In the genomic region with DNA sequence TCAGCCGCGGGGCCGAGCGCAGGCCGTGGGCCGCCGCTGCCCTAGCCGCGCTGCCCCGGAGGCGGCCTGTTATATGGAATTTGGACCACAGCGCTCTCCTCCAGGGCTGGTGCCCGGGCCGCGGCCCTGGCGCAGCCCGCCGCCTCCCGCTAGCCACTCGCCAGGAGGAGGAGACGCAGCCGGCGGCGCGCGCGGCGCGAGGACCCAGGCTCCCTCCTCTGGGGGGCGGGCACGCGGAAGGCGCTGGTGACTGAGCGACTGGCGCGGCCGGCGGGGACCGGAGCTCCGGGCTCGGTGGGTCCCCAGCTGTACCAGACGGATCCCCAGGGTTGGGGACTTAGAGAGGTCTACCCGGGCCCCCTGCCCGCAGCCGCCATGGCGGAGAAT, we compare ENCODE assay signal across 8 mouse cellular contexts. TPM values are rescaled to one million over a fixed set of nuclear protein-coding genes. Genes with fewer than 3 reads are reported as not detected.
DNase-seq lines count a peak whose midpoint lies in the region; ATAC-seq and TF ChIP-seq lines count a peak whose summit lies in the region.

No protein-coding gene starts in this region.

- peaks cover 60% of the 10 kb centered on the region for H3K4me1 ChIP-seq in embryonic facial prominence, embryonic 10.5 days
- H3K4me1 ChIP-seq in heart, embryonic 15.5 days (replicated peaks): peaks cover 33% of the 10 kb centered on the region
- peaks cover 34% of the 10 kb centered on the region for H3K4me1 ChIP-seq in lung, embryonic 15.5 days

- H3K79me3 ChIP-seq in C2C12 (ENCODE audit: low read depth): peaks cover 43% of the 10 kb centered on the region

- peaks cover 31% of the 10 kb centered on the region for H3K36me3 ChIP-seq in C2C12 (ENCODE audit: control insufficient read depth, insufficient read depth)
- peaks cover 31% of the 10 kb centered on the region for H3K36me3 ChIP-seq in embryonic facial prominence, embryonic 10.5 days (replicated peaks)
- peaks cover 10% of the 10 kb centered on the region; the same call in 1 of the 2 replicates for H3K36me3 ChIP-seq in heart, embryonic 15.5 days
- peaks cover 8% of the 10 kb centered on the region for H3K36me3 ChIP-seq in lung, embryonic 15.5 days

- H3K27ac ChIP-seq in embryonic facial prominence, embryonic 10.5 days (replicated peaks): peak overlapping the region; percentile 99
- H3K27ac ChIP-seq in heart, embryonic 15.5 days: peak overlapping the region; percentile 100
- peak overlapping the region; percentile 100 for H3K27ac ChIP-seq in lung, embryonic 15.5 days

- peak overlapping the region; percentile 98 for H3K9ac ChIP-seq in heart, embryonic 15.5 days
- peak overlapping the region; percentile 98 for H3K9ac ChIP-seq in lung, embryonic 15.5 days

- no peaks in the 10 kb centered on the region for H3K9me3 ChIP-seq in embryonic facial prominence, embryonic 10.5 days
- H3K9me3 ChIP-seq in heart, embryonic 15.5 days (replicated peaks): no peaks in the 10 kb centered on the region
- no peaks in the 10 kb centered on the region for H3K9me3 ChIP-seq in lung, embryonic 15.5 days

- H3K27me3 ChIP-seq in C2C12 (ENCODE audit: control insufficient read depth, insufficient read depth, insufficient read length): no peaks in the 10 kb centered on the region
- H3K27me3 ChIP-seq in embryonic facial prominence, embryonic 10.5 days (replicated peaks; ENCODE audit: low read depth, poor library complexity, severe bottlenecking): no peaks in the 10 kb centered on the region
- no peaks in the 10 kb centered on the region for H3K27me3 ChIP-seq in heart, embryonic 15.5 days
- H3K27me3 ChIP-seq in lung, embryonic 15.5 days: no peaks in the 10 kb centered on the region

- no peak for TF ChIP-seq CTCF in C2C12 (IDR thresholded peaks at IDR 0.05; ENCODE audit: control insufficient read depth, insufficient read depth, insufficient read length)

- peak overlapping the region; percentile 91 for H3K4me3 ChIP-seq in C2C12 (ENCODE audit: insufficient read depth, poor library complexity, severe bottlenecking)
- H3K4me3 ChIP-seq in embryonic facial prominence, embryonic 10.5 days: peak overlapping the region; percentile 96
- peak overlapping the region; percentile 93 for H3K4me3 ChIP-seq in heart, embryonic 15.5 days
- H3K4me3 ChIP-seq in lung, embryonic 15.5 days: peak overlapping the region; percentile 92

- ATAC-seq in heart, embryonic 15.5 days (replicated peaks; ENCODE audit: insufficient number of reproducible peaks, insufficient read depth, low FRiP score, low read depth): no peak
- ATAC-seq in lung, embryonic 15.5 days (ENCODE audit: borderline replicate concordance, extremely low read depth, low FRiP score, low TSS enrichment): no peak

- under 1% methylated on average over 46 of the region's 46 CpGs for WGBS in embryonic facial prominence, embryonic 10.5 days
- WGBS in heart, embryonic 15.5 days: under 1% methylated on average over 46 of the region's 46 CpGs
- under 1% methylated on average over 45 of the region's 46 CpGs for WGBS in lung, embryonic 15.5 days

- H3K4me2 ChIP-seq in heart, embryonic 15.5 days: peak overlapping the region; percentile 95
- H3K4me2 ChIP-seq in lung, embryonic 15.5 days: peak overlapping the region; percentile 79

- peak overlapping the region; percentile 80 for H3ac ChIP-seq in C2C12 (ENCODE audit: control insufficient read depth, insufficient read length, low read depth)

- DNase-seq in adrenal gland, adult 8-10 months: peak; percentile 76
- DNase-seq in embryonic facial prominence, embryonic 10.5 days (ENCODE audit: low spot score): peak; percentile 81
- DNase-seq in kidney, postnatal 25 days: peak; percentile 78 to 91
- DNase-seq in right cerebral cortex, postnatal 14 days: peak; percentile 78
- DNase-seq in urinary bladder, postnatal 10 days (ENCODE audit: low spot score): peak; percentile 43

- peaks cover 55% of the 10 kb centered on the region for H3K79me2 ChIP-seq in C2C12 (ENCODE audit: control insufficient read depth, insufficient read depth)

TF ChIP-seq in C2C12, 6 proteins besides CTCF, POLR2A, EP300 and RAD21:
- TF ChIP-seq USF1 (IDR thresholded peaks at IDR 0.05; ENCODE audit: low read depth): no peak
- no peak for TF ChIP-seq MYOD1 (IDR thresholded peaks at IDR 0.05; ENCODE audit: control insufficient read depth, insufficient read length, low read depth)
- TF ChIP-seq MYOG (IDR thresholded peaks at IDR 0.05; ENCODE audit: control insufficient read depth, extremely low read depth, insufficient read length): no peak
- no peak for TF ChIP-seq MAX (IDR thresholded peaks at IDR 0.05)
- TF ChIP-seq FOSL1 (IDR thresholded peaks at IDR 0.05; ENCODE audit: insufficient read depth, low read length, poor library complexity, severe bottlenecking): no peak
- TF ChIP-seq CEBPB (IDR thresholded peaks at IDR 0.05; ENCODE audit: low read depth): no peak

RNA-seq across cellular contexts. Expression of a gene that starts 0.6 kb away (rescaled TPM):
- polyA plus RNA-seq in C2C12 (2012; fragmentation: generic; extraction: Trizol): 26.8 TPM
- total RNA-seq in adrenal gland, adult 8-10 months (2022): 10 to 100 TPM; 46.6 to 69.0 (median 59.4) TPM
- 19.5 and 20.9 TPM in 2 replicates for polyA plus RNA-seq in embryonic facial prominence, embryonic 10.5 days (2016; fragmentation: Nextera tagmentation; extraction: Ambion mirVana)
- polyA plus RNA-seq in heart, embryonic 15.5 days (2015; fragmentation: Nextera tagmentation; extraction: Ambion mirVana): 15.9 and 19.2 TPM in 2 replicates
- polyA plus RNA-seq in lung, embryonic 15.5 days (2015; fragmentation: Nextera tagmentation; extraction: Ambion mirVana): 22.2 and 27.8 TPM in 2 replicates
